Mouse (Mus musculus) myocyte (in vitro differentiated cells): ENCODE measurements around the gene Nipal1. TPM values are rescaled to one million over a fixed set of nuclear protein-coding genes. Genes with fewer than 3 reads are reported as not detected.

Experiments used
- H3K27me3 ChIP-seq: one replicate; pipeline ENCODE4 v1.6.1; 2011; ENCODE audit not compliant: control insufficient read depth, insufficient read depth, insufficient read length
- H3K36me3 ChIP-seq: one replicate; pipeline ENCODE4 v1.6.1; 2011; ENCODE audit not compliant: control insufficient read depth, insufficient read depth
- H3K4me2 ChIP-seq: one replicate; pipeline ENCODE4 v1.6.1; 2011; ENCODE audit warnings: low read depth, control low read depth
- H3K4me3 ChIP-seq: one replicate; pipeline ENCODE4 v1.5.1; 2011; ENCODE audit warnings: mild to moderate bottlenecking, control low read depth, moderate library complexity
- H3K79me2 ChIP-seq: one replicate; pipeline ENCODE4 v1.6.1; 2011; ENCODE audit not compliant: control insufficient read depth, insufficient read depth
- H3ac ChIP-seq: one replicate; pipeline ENCODE4 v1.6.1; 2011; ENCODE audit not compliant: control insufficient read depth, insufficient read length
- CEBPB ChIP-seq: IDR thresholded peaks from 2 replicates; pipeline ENCODE4 v1.6.1; 2011; ENCODE audit warnings: mild to moderate bottlenecking, moderate library complexity; ENCODE audit not compliant: poor library complexity, insufficient read depth, severe bottlenecking
- E2F4 ChIP-seq: IDR thresholded peaks from one replicate; pipeline ENCODE4 v1.6.1; 2011; ENCODE audit warnings: mild to moderate bottlenecking, control low read depth, moderate library complexity; ENCODE audit not compliant: insufficient read depth
- MAX ChIP-seq: IDR thresholded peaks from one replicate; pipeline ENCODE4 v1.6.1; 2011; ENCODE audit warnings: low read depth, mild to moderate bottlenecking, control low read depth
- MYOD1 ChIP-seq, 3 experiments: IDR thresholded peaks; one replicate each; pipeline ENCODE4 v1.6.1; 2011; ENCODE audit warnings: control low read depth in 2 of 3, low read depth in 2 of 3, mild to moderate bottlenecking in 2 of 3, moderate library complexity in 1 of 3; ENCODE audit not compliant: insufficient read length in 2 of 3, control insufficient read depth in 1 of 3
- MYOG ChIP-seq, 3 experiments: IDR thresholded peaks; one replicate each; pipeline ENCODE4 v1.6.1; 2011; ENCODE audit warnings: control low read depth in 2 of 3, low read depth in 2 of 3, mild to moderate bottlenecking in 2 of 3; ENCODE audit not compliant: insufficient read length in 2 of 3, control insufficient read depth in 1 of 3, insufficient read depth in 1 of 3
- POLR2A ChIP-seq: IDR thresholded peaks from one replicate; pipeline ENCODE4 v1.6.1; 2011; ENCODE audit warnings: low read depth, mild to moderate bottlenecking, control low read depth, moderate library complexity; ENCODE audit not compliant: insufficient read length
- POLR2AphosphoS2 ChIP-seq: IDR thresholded peaks from one replicate; pipeline ENCODE4 v1.6.1; 2011; ENCODE audit warnings: low read depth, control low read depth; ENCODE audit not compliant: insufficient read length
- REST ChIP-seq: IDR thresholded peaks from one replicate; pipeline ENCODE4 v1.6.1; 2011; ENCODE audit warnings: mild to moderate bottlenecking, control low read depth, moderate library complexity; ENCODE audit not compliant: insufficient read depth, insufficient read length
- SRF ChIP-seq: IDR thresholded peaks from one replicate; pipeline ENCODE4 v1.6.1; 2011; ENCODE audit warnings: low read depth; ENCODE audit not compliant: control insufficient read depth, insufficient read length
- TCF12 ChIP-seq: IDR thresholded peaks from one replicate; pipeline ENCODE4 v1.6.1; 2011; ENCODE audit warnings: mild to moderate bottlenecking, control low read depth; ENCODE audit not compliant: poor library complexity, insufficient read depth, severe bottlenecking
- TCF3 ChIP-seq: IDR thresholded peaks from one replicate; pipeline ENCODE4 v1.6.1; 2011; ENCODE audit warnings: low read depth, control low read depth; ENCODE audit not compliant: insufficient read length
- USF1 ChIP-seq: IDR thresholded peaks from one replicate; pipeline ENCODE4 v1.6.1; 2011; ENCODE audit warnings: low read depth, mild to moderate bottlenecking, control low read depth, moderate library complexity
- polyA plus RNA-seq: library from polyadenylated mRNA; unstranded; fragments of >200 nt; fragmentation: generic; extraction: Trizol; gene quantifications from one replicate; pipeline ENCODE4 v1.2.1, GENCODE M21; 2012; ENCODE audit warnings: missing spikeins

Nipal1 gene
- polyA plus RNA-seq, 1 experiment = 0.07 TPM

DNA sequence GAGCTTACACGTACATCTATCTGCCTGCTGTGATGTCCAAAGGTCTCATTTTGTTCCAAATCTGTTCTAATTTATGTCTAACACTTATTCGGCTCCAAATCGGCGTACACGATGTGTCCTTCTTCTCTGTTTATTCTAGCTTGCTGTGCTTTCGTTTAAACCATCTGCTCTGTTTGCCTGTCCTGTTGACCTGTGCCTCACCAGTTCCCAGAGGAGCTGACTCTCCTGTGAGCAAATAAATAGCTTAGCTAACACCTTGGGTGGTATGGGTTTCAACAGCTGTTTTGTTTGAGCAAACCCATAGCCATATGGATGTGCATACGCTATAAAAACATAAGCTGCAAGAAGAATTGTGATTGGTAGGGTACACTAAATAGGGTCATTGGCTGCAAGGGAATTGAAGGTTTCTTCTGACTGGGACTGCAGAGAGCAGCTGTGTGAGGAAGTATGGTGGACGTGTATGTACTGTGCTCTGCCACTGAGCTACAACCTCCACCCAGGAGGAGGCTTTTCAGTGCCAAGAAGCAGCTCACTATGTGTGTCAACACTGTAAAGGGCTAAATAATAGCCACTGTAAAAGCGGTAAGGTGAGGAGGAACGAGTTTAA is 5.6 kb downstream of the Nipal1 start:
- Histone ChIP-seq H3K79me2 (no peaks in the 10 kb centered on the region), H3K27me3 (no peaks in the 10 kb centered on the region), H3K36me3 (no peaks in the 10 kb centered on the region), H3K4me2 (no peak overlapping the region), H3ac (no peak overlapping the region), H3K4me3 (no peak overlapping the region)
- TF ChIP-seq POLR2AphosphoS2 (no peak), MYOG (IDR thresholded peaks at IDR 0.05; ENCODE audit: control insufficient read depth in 1 of 3, insufficient read depth in 1 of 3, insufficient read length in 2 of 3, low read depth in 2 of 3) (no peak), POLR2A (no peak), TCF3 (no peak), USF1 (no peak), SRF (no peak), REST (no peak), MAX (no peak), MYOD1 (IDR thresholded peaks at IDR 0.05; ENCODE audit: control insufficient read depth in 1 of 3, insufficient read length in 2 of 3, low read depth in 2 of 3) (no peak), E2F4 (no peak), TCF12 (no peak), CEBPB (no peak)

GRCm38 (mm10) chr5:72656270-72656791 is 8.7 kb downstream of the Nipal1 start:
- no peaks in the 10 kb centered on the region for H3K27me3 ChIP-seq
- no peaks in the 10 kb centered on the region for H3K79me2 ChIP-seq
- H3K4me2 ChIP-seq = no peak overlapping the region
- H3K4me3 ChIP-seq = no peak overlapping the region
- no peaks in the 10 kb centered on the region for H3K36me3 ChIP-seq
- TF ChIP-seq MAX (no peak), TCF3 (no peak), E2F4 (no peak), MYOG (IDR thresholded peaks at IDR 0.05; ENCODE audit: control insufficient read depth in 1 of 3, insufficient read depth in 1 of 3, insufficient read length in 2 of 3, low read depth in 2 of 3) (no peak), REST (no peak), SRF (no peak), USF1 (no peak), MYOD1 (IDR thresholded peaks at IDR 0.05; ENCODE audit: control insufficient read depth in 1 of 3, insufficient read length in 2 of 3, low read depth in 2 of 3) (no peak), TCF12 (no peak), POLR2AphosphoS2 (no peak), CEBPB (no peak), POLR2A (no peak)
- no peak overlapping the region for H3ac ChIP-seq

GRCm38 (mm10) chr5:72658375-72658774 is 10.8 kb downstream of the Nipal1 start:
- Histone ChIP-seq H3K27me3 (no peaks in the 10 kb centered on the region), H3K4me3 (no peak overlapping the region), H3ac (no peak overlapping the region), H3K36me3 (no peaks in the 10 kb centered on the region), H3K4me2 (no peak overlapping the region), H3K79me2 (no peaks in the 10 kb centered on the region)
- TF ChIP-seq CEBPB = no peak
- TF ChIP-seq TCF12 = no peak

DNA sequence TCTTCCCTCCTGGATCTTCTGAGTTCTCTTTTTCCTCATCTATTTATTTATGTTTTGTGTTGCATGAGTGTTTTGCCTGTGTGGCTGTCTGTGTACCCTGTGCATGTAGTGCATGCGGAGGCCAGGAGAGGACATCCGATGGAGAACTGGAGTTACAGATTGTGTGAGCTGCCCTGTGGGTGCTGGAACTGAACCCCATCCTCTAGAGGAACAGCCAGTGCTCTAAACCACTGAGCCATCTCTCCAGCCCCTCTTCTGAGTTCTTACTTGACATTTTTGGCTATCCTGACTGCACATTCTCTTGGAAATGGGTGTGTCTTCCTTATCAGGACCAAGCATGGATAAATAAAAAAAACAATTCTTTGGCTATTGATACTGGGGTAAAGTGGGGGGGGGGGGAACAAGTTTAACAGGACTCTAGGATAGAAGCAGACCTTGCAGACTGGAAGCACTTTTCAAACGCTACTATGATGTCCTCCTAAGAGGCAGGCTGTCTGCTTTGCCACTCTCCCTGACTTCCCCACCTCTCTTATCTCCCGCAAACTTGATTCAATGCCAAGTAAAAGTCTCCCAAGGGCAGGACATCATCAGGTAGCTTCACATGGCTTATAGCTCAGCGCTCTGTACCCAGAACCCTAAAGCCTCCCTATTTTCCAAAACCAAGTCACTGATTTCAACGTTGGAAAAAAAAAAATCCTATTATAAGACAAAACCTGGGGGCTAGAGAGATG is 13.6 kb downstream of the Nipal1 start:
- no peaks in the 10 kb centered on the region for H3K27me3 ChIP-seq
- no peak overlapping the region for H3K4me2 ChIP-seq
- H3K79me2 ChIP-seq = no peaks in the 10 kb centered on the region
- no peak for TF ChIP-seq POLR2A
- no peak for TF ChIP-seq MYOD1 (IDR thresholded peaks at IDR 0.05; ENCODE audit: control insufficient read depth in 1 of 3, insufficient read length in 2 of 3, low read depth in 2 of 3)
- TF ChIP-seq USF1 = no peak
- TF ChIP-seq CEBPB = no peak
- TF ChIP-seq MAX = no peak
- TF ChIP-seq TCF3 = no peak
- no peak overlapping the region for H3K4me3 ChIP-seq
- no peaks in the 10 kb centered on the region for H3K36me3 ChIP-seq
- no peak overlapping the region for H3ac ChIP-seq

DNA sequence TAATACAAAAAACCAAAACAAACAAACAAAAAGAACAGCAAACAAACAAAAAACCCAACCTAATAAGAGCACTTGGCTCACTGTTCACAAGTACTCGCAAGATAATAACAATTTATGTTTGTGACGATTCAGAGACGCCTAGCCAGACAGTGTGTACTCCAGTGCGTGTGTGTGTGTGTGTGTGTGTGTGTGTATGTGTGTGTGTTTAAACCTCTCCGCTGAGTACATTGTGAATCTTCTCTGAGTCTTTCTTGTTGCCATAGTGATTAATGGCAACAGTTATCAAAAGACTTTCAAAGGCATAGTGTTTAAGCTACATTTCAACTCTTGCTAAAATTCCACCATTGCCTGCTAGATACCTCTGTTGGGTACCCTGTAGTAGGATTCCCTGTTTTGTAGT is 16.5 kb downstream of the Nipal1 start:
- Histone ChIP-seq H3K4me2 (no peak overlapping the region), H3ac (no peak overlapping the region), H3K4me3 (no peak overlapping the region), H3K27me3 (no peaks in the 10 kb centered on the region), H3K79me2 (no peaks in the 10 kb centered on the region), H3K36me3 (no peaks in the 10 kb centered on the region)
- TF ChIP-seq E2F4 = no peak
- TF ChIP-seq TCF3 = no peak
- TF ChIP-seq MAX = no peak
- no peak for TF ChIP-seq POLR2A
- no peak for TF ChIP-seq MYOG (IDR thresholded peaks at IDR 0.05; ENCODE audit: control insufficient read depth in 1 of 3, insufficient read depth in 1 of 3, insufficient read length in 2 of 3, low read depth in 2 of 3)
- TF ChIP-seq REST = no peak
- no peak for TF ChIP-seq CEBPB
- no peak for TF ChIP-seq POLR2AphosphoS2
- no peak for TF ChIP-seq TCF12
- no peak for TF ChIP-seq USF1
- TF ChIP-seq MYOD1 (IDR thresholded peaks at IDR 0.05; ENCODE audit: control insufficient read depth in 1 of 3, insufficient read length in 2 of 3, low read depth in 2 of 3) = no peak
- no peak for TF ChIP-seq SRF
